Mouse (Mus musculus): ENCODE data around the gene Baiap2l1. TPM values are rescaled to one million over a fixed set of nuclear protein-coding genes. Genes with fewer than 3 reads are reported as not detected.

The Baiap2l1 gene
- total RNA-seq, 2 experiments from 2014 or later = 2.2 to 4.0 TPM

DNA sequence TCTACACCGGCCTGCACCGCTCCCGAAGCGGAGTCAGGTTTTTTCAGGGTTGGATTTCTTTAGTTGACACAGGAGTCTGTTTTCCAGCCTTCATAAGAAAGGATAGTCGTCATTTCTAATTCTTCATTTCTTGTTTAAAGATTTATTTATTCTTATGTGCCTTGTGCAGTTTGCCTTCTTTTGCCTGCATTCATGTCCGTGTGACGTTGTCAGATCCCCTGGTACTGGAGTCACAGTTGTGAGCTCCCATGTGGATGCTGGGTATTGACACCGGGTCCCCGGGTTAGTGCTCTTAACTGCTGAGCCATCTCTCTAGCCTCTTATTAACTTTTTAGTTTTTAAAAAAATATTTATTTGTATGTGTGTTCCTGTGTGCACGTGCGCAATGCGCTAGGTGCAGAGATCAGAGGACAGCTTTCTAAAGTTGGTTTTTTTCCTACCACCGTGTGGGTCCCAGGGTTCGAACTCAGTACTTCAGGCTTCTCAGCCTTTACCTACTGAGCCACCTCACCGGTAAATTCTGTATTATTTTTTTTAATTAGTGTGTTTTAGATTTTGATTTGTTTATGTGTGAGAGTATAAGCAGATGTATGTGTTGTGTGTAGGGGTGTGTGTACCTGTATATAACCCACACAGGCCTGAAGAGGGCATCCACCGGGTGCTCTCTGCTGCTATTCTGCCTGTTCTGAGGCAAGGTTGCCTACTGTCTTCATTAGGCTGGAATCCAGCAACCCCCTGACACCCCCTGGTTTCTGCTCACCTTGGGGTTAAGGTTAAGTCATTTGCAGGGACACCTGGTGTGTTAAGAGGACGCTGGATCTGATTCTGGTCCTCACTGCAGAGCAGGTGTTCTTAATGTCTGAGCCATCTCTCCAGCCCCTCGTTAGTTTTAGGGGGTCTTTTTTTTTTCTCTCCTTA lies 133.8 kb downstream of the Baiap2l1 start:
- DNase-seq = no peak

DNA sequence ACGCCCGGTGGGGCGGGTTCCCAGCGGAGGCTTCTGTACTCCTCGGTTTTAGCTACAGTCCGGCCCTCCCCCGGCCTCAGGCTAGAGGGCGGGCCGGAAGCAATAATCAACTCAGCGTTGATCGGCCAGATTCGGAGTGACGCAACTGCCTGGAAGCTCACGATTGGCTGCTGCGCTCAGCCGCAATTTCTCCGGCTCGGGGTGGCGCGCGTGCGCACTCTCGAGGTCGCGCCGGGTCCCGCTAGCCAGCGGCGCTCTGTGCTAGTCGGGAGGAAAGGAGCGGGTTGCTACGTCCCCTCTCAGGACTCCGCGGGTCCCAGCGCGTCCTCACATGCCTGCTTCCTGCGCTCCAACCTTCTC lies 134.4 kb downstream of the Baiap2l1 start, which contains the start of gene Tecpr1:
Tecpr1 (minus strand) TSS at position 113 of the 360 bp plus-strand sequence.
- peak; percentile 95 for DNase-seq

DNA sequence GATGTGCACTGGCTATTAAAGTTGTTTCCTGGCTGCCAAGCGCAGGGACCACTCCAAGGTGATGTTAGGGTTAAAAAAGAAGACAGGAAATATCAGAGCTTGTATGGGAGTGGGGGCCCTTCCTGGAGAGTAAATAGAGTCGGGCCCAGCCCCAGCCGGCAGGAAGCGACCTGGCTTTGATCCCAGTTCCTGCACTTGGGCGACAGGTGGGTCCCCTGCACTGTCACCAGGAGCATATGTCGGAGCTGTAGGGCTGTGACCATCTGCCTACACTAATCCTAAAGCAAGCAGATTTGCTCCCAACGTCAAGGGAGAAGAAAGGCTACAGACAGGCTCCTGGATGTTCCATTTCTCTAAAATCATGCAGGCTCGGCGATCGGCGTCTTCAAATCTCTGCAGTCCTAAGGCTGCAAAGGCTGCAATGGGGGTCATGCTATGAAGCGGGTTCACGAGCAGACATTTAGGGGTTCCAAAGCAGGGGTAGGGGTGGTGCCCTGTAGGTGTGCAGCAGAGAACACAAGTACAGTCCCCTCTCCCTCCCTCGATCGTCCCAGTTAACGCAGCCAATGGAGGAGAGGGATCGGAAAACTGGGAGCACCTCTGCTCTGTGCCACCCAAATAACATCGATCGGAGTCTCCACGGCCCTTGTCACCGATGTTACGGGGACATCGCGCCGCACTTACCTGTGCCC lies 135.0 kb downstream of the Baiap2l1 start:
- DNase-seq = no peak

DNA sequence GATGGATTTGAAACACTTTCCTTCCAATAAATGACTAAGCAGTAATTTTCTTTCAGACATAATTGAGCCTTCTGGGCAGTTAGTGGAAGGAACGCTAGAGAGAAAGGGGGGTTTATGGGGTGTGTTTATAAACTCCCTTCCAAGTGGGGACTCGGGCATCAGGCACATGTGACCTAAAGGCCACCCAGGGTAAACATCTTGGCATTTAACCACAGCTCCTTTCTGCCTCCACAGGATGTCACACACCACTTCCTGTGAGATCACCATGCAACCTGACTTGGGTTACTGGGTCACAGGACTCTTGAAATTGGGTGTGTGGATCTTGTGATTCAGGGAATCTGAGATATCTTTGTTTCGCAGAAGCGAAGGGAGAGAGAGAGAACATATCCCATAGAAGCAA lies 136.6 kb downstream of the Baiap2l1 start:
- DNase-seq = no peak

DNA sequence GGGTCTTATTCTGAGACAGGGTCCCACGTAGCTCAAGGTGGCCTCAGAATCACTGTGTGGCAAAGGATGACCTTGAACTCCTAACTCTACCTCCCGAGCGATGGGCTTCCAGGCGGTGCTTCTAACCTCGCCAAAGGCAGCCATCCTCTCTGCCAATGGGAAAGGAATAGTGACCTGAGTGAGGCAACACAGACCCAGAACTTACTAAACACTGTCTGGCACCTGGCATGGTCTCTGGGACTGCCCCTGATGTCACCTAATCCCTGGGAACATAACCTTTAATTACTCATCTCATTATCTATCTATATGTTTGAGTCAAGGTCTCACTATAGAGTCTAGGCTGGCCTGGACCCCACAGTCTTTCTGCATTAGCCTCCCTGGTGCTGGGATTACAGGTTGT lies 138.0 kb downstream of the Baiap2l1 start:
- no peak for DNase-seq

DNA sequence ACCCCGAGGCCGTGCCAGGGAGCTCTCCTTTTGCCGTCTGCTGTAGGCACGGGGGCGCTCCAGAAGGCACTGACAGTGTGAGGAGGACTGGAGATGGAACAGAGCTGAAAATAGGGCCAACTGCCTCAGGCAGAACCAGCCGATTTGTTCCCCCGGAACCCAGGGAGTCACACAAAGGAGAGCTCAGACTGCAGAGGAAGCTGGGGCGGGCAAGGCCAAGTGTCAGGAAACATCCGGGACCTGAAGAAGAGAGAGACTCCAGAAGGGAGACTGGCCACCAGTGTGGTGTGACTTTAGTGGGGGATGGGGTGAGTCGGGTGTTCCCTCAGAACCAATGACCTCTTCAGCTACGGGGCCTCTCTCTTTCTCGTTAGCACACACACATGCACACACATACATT lies 138.6 kb downstream of the Baiap2l1 start:
- DNase-seq = no peak

DNA sequence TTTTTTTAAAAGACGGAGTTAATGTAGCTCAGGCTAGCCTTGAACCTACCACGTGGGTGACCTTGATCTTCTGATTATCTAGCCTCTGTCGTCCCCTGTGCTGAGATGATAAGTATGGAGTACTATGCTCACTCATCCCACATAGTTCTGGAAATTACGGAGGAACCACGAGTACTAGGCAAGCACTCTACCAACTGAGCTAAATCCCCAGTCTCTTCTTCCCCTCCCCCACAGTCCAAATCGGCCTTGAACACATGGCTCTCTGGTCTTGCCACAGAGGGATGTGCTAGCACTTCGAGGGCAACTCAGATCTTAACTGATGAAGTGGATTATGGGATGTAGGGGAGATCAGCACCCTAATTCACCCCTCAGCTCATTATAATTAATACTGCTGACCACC lies 139.9 kb downstream of the Baiap2l1 start:
- no peak for DNase-seq

DNA sequence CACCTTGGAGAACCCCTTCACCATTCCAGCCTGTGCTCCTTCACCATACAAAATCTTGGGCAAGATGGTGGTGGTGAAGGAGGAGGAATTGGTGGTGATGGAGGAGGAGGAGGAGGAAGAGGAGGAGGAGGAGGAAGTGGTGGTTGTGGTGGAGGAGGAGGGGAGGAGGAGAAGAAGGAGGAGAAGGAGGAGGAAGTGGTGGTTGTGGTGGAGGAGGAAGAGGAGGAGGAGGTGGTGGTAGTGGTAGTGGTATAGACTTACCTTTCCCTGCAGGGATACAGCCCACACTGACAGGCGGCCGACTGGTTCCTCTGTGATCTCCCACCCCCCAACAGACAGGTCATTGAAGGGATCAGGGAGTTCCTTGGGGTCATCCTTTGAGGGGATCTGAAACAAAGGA lies 141.9 kb downstream of the Baiap2l1 start:
- no peak for DNase-seq

Other genes with a start within 250 kb of the Baiap2l1 start
- gene Bhlha15, start 167.8 kb downstream of the Baiap2l1 start, total RNA-seq (2021) = under 1 TPM in 1 of 2 experiments, not detected in 1; 0.32 TPM
- 10 to 100 TPM; 17.8 to 21.3 TPM for gene Tecpr1, start 134.5 kb downstream of the Baiap2l1 start, total RNA-seq (2021)
- gene Bri3, start 113.7 kb downstream of the Baiap2l1 start, total RNA-seq (2021) = 10 to 100 TPM; 44.2 to 48.4 TPM
- under 1 TPM; 0.27 to 0.31 TPM for gene Nptx2, start 187.8 kb upstream of the Baiap2l1 start, total RNA-seq (2021)

All from gastrocnemius, postnatal 10 days (tissue).